Mouse (Mus musculus) thymus, postnatal 4 days (tissue): ENCODE measurements around the gene Tmbim7.
A peak's percentile ranks its signal among the peaks of the same experiment; 100 is the strongest.
"Not testable (repeated sequence)": the region's sequence is repeated elsewhere in the genome, so short reads cannot be mapped to it uniquely, and the experiment has no call there.

Experiments used
- DNase-seq: peaks from one replicate; pipeline ENCODE4 v3.0.0; 2021

Gene Tmbim7

GRCm38 (mm10) chr5:3650881-3651280 is at the start of gene Tmbim7:
TSS of gene Tmbim7 (plus strand) at chr5:3651181.
- DNase-seq, result no peak

GRCm38 (mm10) chr5:3607114-3607513 is 43.9 kb upstream of the Tmbim7 start:
- DNase-seq, result no peak

DNA sequence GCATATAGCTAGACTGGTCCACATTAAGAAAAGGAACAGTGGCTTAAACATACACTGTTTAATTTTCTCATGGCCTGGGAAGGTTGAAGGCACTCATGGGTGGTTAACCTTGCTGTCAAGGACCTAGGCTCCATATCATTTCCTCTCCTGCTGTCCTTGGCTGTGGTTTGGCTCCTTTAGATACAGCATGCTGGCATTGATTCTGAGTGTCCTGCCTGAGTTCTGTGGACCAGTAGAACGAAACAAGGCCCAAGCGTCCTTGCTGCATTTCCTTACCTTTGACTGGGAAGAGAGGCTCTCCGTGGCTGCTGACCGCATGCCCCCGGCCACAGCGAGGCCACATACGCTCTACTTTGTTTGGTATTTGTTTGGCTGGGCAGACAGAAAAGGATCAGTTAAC is 41.7 kb upstream of the Tmbim7 start:
- no peak for DNase-seq

DNA sequence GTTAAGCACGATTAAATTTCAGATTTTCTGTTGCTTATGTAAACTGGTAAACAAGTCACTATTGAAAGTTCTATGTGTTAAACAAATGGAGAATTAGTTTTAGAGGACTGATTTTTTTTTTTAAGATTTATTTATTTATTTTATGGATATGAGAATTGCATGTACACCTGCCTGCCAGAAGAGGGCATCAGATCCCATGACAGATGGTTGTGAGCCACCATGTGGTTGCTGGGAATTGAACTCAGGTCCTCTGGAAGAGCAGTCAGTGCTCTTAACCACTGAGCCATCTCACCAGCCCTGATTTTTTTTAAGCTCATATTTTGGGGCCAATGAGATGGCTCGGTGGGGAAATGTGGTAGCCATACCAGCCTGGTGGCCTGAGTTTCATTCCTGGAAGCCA is 39.1 kb upstream of the Tmbim7 start:
- not testable (repeated sequence) for DNase-seq

GRCm38 (mm10) chr5:3620486-3620885 is 30.5 kb upstream of the Tmbim7 start:
- no peak for DNase-seq

GRCm38 (mm10) chr5:3630055-3630454 is 20.9 kb upstream of the Tmbim7 start:
- no peak for DNase-seq

GRCm38 (mm10) chr5:3631512-3632271 is 19.3 kb upstream of the Tmbim7 start:
- DNase-seq, result no peak

DNA sequence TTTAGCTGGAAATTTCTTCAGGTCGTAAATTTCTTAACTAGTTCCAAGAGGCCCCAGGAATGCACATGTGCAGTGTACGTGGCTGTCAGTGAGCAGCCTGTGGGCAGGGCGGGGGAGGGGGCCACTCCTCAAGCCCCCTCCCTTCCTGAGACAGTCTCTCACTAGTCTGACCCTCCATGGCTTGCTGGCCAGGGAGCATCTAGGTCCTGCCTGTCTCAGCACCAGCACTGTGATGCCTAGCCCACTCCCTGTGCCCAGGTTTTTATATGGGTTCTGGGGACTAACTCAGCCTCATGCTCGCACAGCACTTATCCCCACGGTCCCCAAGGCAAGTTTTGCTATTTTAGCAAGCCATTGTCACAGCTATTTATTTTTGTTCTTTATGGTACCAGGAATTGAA is 18.7 kb upstream of the Tmbim7 start:
- no peak for DNase-seq

DNA sequence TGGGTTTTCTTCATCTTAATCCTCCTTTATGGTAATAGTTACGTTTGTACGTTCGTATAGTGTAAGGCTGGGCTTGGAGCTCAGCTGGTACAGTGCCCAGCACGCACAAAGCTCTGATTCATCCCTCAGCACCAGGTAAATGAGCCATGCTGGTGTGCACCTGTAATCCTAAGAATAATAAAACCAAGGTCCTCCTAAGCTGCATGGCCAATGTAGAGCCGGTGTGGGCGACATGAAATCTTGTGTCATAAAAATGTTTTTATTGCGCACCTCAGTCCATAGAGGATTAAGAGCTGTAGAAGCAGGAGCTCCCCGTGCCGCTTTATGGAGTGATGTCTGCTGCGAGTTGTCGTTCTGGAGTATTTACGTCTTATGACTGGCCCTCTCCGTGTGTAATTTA is 17.7 kb upstream of the Tmbim7 start:
- DNase-seq, result no peak

DNA sequence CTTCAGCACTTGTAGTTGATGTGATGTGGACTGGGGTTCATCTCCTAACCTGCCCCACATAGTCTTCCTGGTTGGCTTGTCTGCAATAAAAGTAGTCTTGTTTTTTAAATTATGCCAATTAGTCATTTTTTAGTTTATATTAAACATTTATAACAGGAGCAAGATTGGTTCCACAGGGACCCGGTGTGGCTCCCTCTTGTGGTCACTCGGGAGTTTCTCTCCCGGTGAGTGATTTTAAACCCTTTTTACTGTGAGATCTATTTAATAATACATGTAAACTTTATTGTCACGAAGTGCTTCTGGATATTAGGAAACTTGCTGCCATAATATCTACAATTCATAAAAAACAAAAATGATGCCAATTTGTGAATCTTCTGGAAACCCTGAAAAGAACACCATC is 17.0 kb upstream of the Tmbim7 start:
- DNase-seq, result peak; percentile 54

DNA sequence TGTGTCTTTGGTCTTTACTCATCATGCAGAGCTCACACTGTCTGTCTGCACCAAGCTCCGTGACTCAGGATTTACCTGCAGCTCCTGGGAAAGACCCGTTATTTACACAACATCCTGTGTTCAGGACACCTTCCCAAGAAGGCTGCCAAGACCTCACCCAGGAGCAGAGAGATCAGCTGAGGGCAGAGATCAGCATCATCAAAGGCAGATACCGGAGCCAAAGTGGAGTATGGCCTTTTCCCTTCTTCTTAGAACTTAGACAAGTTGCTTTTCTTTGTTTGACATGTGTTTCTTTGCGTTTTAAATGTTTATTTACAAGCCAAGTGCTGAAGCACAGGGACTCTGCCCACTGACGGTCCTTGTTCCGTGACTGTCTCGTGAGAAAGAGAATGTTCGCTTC is 15.7 kb upstream of the Tmbim7 start:
- DNase-seq, result no peak

- DNase-seq, result no peak
Measured at GRCm38 (mm10) chr5:3644621-3645020, 6.4 kb upstream of the Tmbim7 start.

DNA sequence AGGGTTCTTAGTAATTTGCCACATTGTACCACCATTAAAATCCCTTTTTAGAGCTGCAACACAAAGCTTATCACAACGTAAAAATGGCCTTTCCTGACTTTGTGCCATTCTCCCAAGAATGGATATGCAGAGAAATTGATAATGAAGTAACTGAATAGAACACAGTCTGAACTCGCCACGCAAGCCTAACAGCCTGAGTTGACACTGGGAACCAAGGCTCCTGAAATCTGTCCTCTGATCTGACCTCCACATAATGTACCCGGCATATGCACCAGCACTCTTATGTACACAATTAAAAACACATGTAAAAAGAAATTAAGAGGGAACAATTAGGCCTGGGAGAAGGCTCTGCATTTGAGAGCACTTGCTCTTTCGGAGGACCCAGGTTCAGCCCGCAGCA is 5.7 kb upstream of the Tmbim7 start:
- DNase-seq, result no peak

DNA sequence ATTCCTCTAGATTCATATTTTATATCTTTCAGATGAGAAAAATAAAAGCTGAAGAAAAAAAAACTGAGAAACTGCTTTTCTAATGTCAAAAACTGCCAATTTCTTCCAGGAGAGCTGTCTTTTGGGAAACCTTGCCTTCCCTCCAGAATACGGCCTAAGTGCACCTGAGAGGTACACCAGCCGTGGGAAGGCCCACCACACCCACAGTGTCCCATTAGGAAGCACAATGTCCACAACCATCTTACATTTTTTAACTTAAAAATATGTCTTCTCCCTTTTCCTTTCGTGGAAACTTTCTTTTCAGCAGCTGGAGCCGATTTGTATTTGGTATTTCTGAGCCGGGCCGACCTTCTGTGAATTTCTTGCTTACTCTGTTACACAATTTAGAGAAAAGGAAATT is 4.4 kb upstream of the Tmbim7 start:
- no peak for DNase-seq

DNA sequence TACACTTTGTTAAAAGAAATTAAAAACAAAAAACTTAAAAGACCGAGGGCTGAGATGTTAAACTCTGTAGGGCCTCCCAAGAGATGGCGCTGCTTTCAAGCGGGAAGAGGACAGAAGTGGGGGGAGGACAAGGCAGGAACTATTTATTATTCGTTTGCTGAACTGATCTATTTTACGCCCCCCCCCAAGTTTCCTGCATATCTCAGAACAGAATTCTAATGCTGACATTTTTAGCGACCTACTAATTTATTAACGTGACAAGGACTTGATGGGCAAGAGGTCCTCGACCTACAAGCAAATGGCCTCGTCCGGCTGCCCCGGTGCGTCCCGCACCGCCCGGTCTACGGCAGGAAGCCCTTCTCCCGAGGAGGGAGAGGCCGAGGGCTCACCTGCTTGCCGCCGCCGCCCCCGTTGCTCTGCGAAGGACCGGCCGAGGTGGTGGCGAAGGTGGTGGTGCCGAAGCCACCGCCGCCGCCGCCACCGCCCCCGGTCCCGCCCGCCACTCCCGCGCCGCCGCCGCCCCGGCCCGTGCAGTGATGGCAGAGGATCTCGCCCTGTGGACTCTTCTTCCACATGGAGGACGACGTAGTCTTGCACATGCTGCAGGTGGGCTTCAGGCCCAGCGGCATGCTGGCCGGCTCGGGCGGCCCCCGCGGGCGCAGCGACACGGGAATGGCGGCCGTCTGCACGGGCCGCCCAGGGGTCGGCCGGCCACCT is 3.8 kb upstream of the Tmbim7 start:
- DNase-seq, result peak; percentile 69

DNA sequence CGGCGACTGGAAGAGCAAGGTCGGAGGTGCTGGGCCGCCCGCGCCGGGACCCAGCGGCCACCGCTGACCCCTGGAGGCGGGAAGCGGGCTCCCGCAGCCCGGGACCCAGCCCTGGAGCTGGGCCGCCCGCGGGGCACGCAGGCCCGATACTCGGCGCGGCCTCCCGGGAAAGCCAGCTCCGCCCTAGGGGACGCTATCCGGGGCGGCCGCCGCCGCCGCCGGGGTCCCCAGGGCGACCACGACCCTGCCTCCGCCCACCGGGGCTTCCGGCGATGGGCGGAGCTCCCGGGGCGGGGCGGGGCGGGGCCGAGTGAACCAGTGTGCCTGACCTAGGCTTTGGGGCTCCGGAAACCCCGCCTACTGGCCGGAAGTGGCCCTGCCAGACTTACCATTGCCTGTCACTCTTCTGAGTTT is 3.3 kb upstream of the Tmbim7 start:
- peak; percentile 92 for DNase-seq

DNA sequence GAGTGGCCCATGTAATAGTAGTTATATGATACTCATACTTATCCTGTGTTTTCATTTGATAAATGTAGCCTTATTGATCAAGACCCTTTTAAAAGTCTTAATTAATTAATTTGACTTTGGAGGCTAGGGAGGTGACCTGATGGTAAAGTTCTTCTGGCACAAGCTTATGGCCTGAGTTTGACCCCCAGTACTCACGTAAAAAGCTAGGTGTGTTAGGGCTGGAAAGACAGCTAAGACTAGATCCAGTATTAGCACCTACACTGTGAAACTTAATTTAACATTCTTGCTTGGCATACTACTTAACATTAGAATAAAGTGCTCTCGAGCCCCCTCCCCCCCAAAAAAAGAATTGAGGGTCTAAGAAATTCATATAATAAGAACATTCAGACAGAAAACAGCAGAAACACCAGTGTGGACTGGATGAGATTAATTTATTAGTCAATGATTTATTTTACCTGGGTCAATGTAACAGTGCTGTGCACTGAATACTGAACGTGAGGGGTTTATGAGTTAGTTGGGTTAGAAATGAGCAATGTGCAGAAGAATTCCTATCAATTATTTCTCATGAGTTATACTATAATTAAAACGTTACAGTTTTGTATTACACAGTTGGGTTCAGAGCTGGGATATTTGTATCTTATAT is 2.7 kb upstream of the Tmbim7 start:
- no peak for DNase-seq

- DNase-seq, result no peak
Measured at GRCm38 (mm10) chr5:3648849-3649210, 2.2 kb upstream of the Tmbim7 start.

DNA sequence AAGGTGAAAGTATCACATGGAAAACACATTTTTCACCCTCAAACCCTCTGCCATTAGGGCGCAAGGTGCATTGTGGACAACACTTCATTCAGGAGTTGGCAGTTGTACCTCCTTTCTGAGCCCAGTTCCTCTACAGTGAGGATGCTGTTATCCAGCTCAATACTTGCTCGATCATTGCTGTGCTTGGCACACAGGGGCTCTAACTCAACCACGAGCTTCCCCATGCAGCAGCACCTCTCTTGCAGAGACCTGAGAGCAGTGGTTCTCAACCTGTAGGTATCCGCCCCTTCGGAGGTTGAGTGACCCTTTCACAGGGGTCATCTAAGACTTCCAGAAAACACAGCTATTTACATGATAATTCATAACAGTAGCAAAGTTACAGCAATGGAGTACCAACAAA is 640 bp downstream of the Tmbim7 start:
- DNase-seq, result no peak

GRCm38 (mm10) chr5:3652903-3653575 is 2.1 kb downstream of the Tmbim7 start:
- not testable (repeated sequence) for DNase-seq

DNA sequence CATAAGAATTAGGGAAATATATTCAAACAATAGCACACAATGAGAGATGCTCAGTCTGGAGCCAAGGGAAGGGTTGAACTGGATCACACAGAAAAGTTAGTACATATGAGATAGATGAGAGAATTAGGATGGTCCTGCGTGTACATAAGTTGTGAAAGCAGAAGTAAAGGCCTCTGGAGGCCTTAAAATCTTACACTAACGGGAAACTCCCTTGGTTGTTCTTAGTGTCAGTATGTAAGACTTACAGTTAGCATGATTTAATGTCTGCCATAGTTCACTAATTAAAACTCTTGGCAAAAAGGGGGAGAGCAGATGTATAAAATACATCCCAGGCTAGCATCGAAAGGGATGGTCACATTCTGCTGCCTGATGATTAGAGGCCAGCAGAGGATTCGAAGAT is 2.8 kb downstream of the Tmbim7 start:
- no peak for DNase-seq

GRCm38 (mm10) chr5:3657085-3657484 is 6.1 kb downstream of the Tmbim7 start, which contains the start of gene Gatad1:
TSS of gene Gatad1 (minus strand) at chr5:3657185.
- no peak for DNase-seq

GRCm38 (mm10) chr5:3665225-3665624 is 14.2 kb downstream of the Tmbim7 start:
- DNase-seq, result no peak
